In the genomic region with DNA sequence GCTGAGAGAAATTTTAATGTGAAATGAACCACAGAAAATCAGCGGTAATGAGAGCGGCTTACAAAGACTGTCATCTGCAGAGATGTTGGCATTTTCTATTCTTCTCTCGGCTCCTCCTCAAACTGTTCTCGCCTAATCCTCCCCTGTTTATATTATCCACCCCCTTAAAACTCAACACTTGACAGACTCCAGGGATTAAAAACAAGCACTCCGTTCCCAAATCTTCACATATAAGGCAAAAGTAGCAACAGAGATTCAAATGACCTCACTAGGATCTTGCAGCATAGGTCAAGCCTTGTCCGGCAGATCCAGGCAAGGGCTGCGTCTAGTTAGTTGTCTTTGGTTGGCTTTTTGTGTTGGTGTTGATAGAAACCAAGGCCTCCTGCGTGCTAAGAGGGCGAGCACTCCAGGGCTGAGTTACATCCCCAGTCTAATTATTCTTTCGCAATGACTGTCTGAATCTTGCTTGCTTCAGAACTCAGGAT, we compare ENCODE assay signal across 12 mouse cellular contexts. TPM values are rescaled to one million over a fixed set of nuclear protein-coding genes. Genes with fewer than 3 reads are reported as not detected.
DNase-seq lines count a peak whose midpoint lies in the region; ATAC-seq lines count a peak whose summit lies in the region.
"Had no signal": no experiment of that assay in that cellular context is flagged by ENCODE, and none has a peak within 500 bp of the region (broad histone marks: within the 10 kb centered on the region; RNA-seq: fewer than 3 reads in every experiment).

No protein-coding gene starts in this region.

- H3K36me3 ChIP-seq in liver, embryonic 15.5 days (replicated peaks): no peaks in the 10 kb centered on the region
- H3K36me3 ChIP-seq in liver, embryonic 11.5 days (ENCODE audit: control insufficient read depth, insufficient read depth, low read length): no peaks in the 10 kb centered on the region
- no peaks in the 10 kb centered on the region for H3K36me3 ChIP-seq in forebrain, embryonic 16.5 days (ENCODE audit: control insufficient read depth, insufficient read depth)
- no peaks in the 10 kb centered on the region for H3K36me3 ChIP-seq in stomach, embryonic 15.5 days

- 0 out of 2 replicates have a peak overlapping the region, but pooled peaks have one; percentile 14 for H3K27ac ChIP-seq in liver, embryonic 15.5 days (replicated peaks)
- no peak overlapping the region for H3K27ac ChIP-seq in liver, embryonic 11.5 days (ENCODE audit: low read depth, low read length)
- H3K27ac ChIP-seq in forebrain, embryonic 16.5 days (ENCODE audit: low read length): peak overlapping the region; percentile 79
- H3K27ac ChIP-seq in stomach, embryonic 15.5 days: peak overlapping the region; percentile 13; the same call in 1 of the 2 replicates

- no peaks in the 10 kb centered on the region for H3K27me3 ChIP-seq in liver, embryonic 15.5 days
- H3K27me3 ChIP-seq in liver, embryonic 11.5 days (replicated peaks; ENCODE audit: control insufficient read depth, insufficient read depth, low read length): no peaks in the 10 kb centered on the region
- no peaks in the 10 kb centered on the region for H3K27me3 ChIP-seq in forebrain, embryonic 16.5 days (replicated peaks; ENCODE audit: control insufficient read depth, insufficient read depth, low read length)
- no peaks in the 10 kb centered on the region for H3K27me3 ChIP-seq in stomach, embryonic 15.5 days (replicated peaks)

- H3K4me1 ChIP-seq in liver, embryonic 15.5 days (replicated peaks): peaks cover 13% of the 10 kb centered on the region
- no peaks in the 10 kb centered on the region for H3K4me1 ChIP-seq in liver, embryonic 11.5 days (replicated peaks; ENCODE audit: control insufficient read depth, insufficient read depth, low read length)
- H3K4me1 ChIP-seq in forebrain, embryonic 16.5 days (replicated peaks; ENCODE audit: control insufficient read depth, insufficient read depth, low read length): peaks cover 12% of the 10 kb centered on the region
- H3K4me1 ChIP-seq in stomach, embryonic 15.5 days: no peaks in the 10 kb centered on the region

- H3K9me3 ChIP-seq in liver, embryonic 15.5 days (replicated peaks): no peaks in the 10 kb centered on the region
- H3K9me3 ChIP-seq in liver, embryonic 11.5 days (ENCODE audit: control insufficient read depth, low read length): no peaks in the 10 kb centered on the region
- no peaks in the 10 kb centered on the region for H3K9me3 ChIP-seq in forebrain, embryonic 16.5 days (ENCODE audit: control insufficient read depth, low read length)
- H3K9me3 ChIP-seq in stomach, embryonic 15.5 days: no peaks in the 10 kb centered on the region

- DNase-seq in heart, adult 11 months: peak; percentile 96
- DNase-seq in heart, postnatal 4 days: no peak
- DNase-seq in liver, embryonic 11.5 days (ENCODE audit: low spot score): no peak
- DNase-seq in left cerebral cortex, adult 8-10 months (ENCODE audit: low spot score in 2 of 2): no peak
- DNase-seq: cerebellum, adult 2 months; kidney, postnatal 25 days; liver, postnatal 0 days; thymus, adult 2 months had no signal

- no peak overlapping the region for H3K4me2 ChIP-seq in liver, embryonic 15.5 days
- H3K4me2 ChIP-seq in liver, embryonic 11.5 days: no peak overlapping the region
- H3K4me2 ChIP-seq in forebrain, embryonic 16.5 days (ENCODE audit: low read length): no peak overlapping the region
- H3K4me2 ChIP-seq in stomach, embryonic 15.5 days: no peak overlapping the region

- 73% methylated on average over 10 of the region's 10 CpGs for WGBS in liver, embryonic 15.5 days (ENCODE audit: insufficient replicate concordance)
- 79% methylated on average over 10 of the region's 10 CpGs for WGBS in liver, embryonic 11.5 days
- WGBS in forebrain, embryonic 16.5 days: 18% methylated on average over 10 of the region's 10 CpGs
- 56% methylated on average over 10 of the region's 10 CpGs for WGBS in stomach, embryonic 15.5 days

- ATAC-seq in liver, embryonic 15.5 days (ENCODE audit: insufficient read depth): no peak
- ATAC-seq in liver, embryonic 11.5 days (replicated peaks; ENCODE audit: low FRiP score): no peak
- peak; percentile 92 for ATAC-seq in forebrain, embryonic 16.5 days
- ATAC-seq in stomach, embryonic 15.5 days (ENCODE audit: insufficient read depth, low FRiP score, low read depth): no peak; the same call in 1 of the 2 replicates
- ATAC-seq in CD4-positive, CD25-positive, alpha-beta regulatory T cell, adult 4 months: no peak
- ATAC-seq: liver, postnatal 0 days had no signal

- no peak overlapping the region for H3K9ac ChIP-seq in liver, embryonic 15.5 days
- no peak overlapping the region for H3K9ac ChIP-seq in liver, embryonic 11.5 days (ENCODE audit: low read depth, low read length)
- no peak overlapping the region; the same call in 1 of the 2 replicates for H3K9ac ChIP-seq in forebrain, embryonic 16.5 days (replicated peaks; ENCODE audit: low read depth, low read length)
- no peak overlapping the region for H3K9ac ChIP-seq in stomach, embryonic 15.5 days
- H3K9ac ChIP-seq: liver, postnatal 0 days had no signal

- no peak overlapping the region for H3K4me3 ChIP-seq in liver, embryonic 15.5 days (replicated peaks)
- no peak overlapping the region for H3K4me3 ChIP-seq in liver, embryonic 11.5 days (ENCODE audit: low read depth, low read length)
- no peak overlapping the region for H3K4me3 ChIP-seq in forebrain, embryonic 16.5 days (replicated peaks; ENCODE audit: low read length)
- no peak overlapping the region for H3K4me3 ChIP-seq in stomach, embryonic 15.5 days (replicated peaks)

RNA-seq across cellular contexts. Expression of gene Cdk17, which starts 30.2 kb away (rescaled TPM):
- 10 to 100 TPM; 37.5 to 38.0 TPM for total RNA-seq in heart, postnatal 4 days (2021)
- 10.1 and 11.0 TPM in 2 replicates for polyA plus RNA-seq in liver, embryonic 15.5 days (2015; fragmentation: Nextera tagmentation; extraction: Ambion mirVana)
- polyA plus RNA-seq in liver, embryonic 11.5 days (2014; fragmentation: Nextera tagmentation; extraction: Ambion mirVana): 23.1 and 23.7 TPM in 2 replicates
- 49.9 and 53.6 TPM in 2 replicates for polyA plus RNA-seq in forebrain, embryonic 16.5 days (2015; fragmentation: Nextera tagmentation; extraction: Ambion mirVana)
- 15.8 and 17.6 TPM in 2 replicates for polyA plus RNA-seq in stomach, embryonic 15.5 days (2015; fragmentation: Nextera tagmentation; extraction: Ambion mirVana)
- 10 to 100 TPM; 42.2 to 62.3 TPM for polyA plus RNA-seq in CD4-positive, CD25-positive, alpha-beta regulatory T cell, adult 4 months (2017; shearing (Covaris generic))
- total RNA-seq in left cerebral cortex, adult 8-10 months (2022): 100 to 1,000 TPM; 212 to 264 (median 240) TPM

RNA-seq across cellular contexts. Expression of gene Cfap54, which starts 49.1 kb away (rescaled TPM):
- total RNA-seq in heart, postnatal 4 days (2021): under 1 TPM; 0.45 to 0.79 TPM
- 0.18 and 0.36 TPM in 2 replicates for polyA plus RNA-seq in liver, embryonic 15.5 days (2015; fragmentation: Nextera tagmentation; extraction: Ambion mirVana)
- polyA plus RNA-seq in liver, embryonic 11.5 days (2014; fragmentation: Nextera tagmentation; extraction: Ambion mirVana): 0.11 and 0.12 TPM in 2 replicates
- polyA plus RNA-seq in forebrain, embryonic 16.5 days (2015; fragmentation: Nextera tagmentation; extraction: Ambion mirVana): 2.2 and 2.3 TPM in 2 replicates
- 0.21 and 0.26 TPM in 2 replicates for polyA plus RNA-seq in stomach, embryonic 15.5 days (2015; fragmentation: Nextera tagmentation; extraction: Ambion mirVana)
- 1 to 10 TPM; 1.6 to 2.3 TPM for polyA plus RNA-seq in CD4-positive, CD25-positive, alpha-beta regulatory T cell, adult 4 months (2017; shearing (Covaris generic))
- 10 to 100 TPM; 19.8 to 25.0 (median 21.4) TPM for total RNA-seq in left cerebral cortex, adult 8-10 months (2022)
